Comparison of ENCODE assay signal across 25 mouse cellular contexts in genomic region chr7:136727628-136728402, GRCm38 (mm10).
DNase-seq lines count a peak whose midpoint lies in the region; ATAC-seq and TF ChIP-seq lines count a peak whose summit lies in the region.
"Had no signal": no experiment of that assay in that cellular context is flagged by ENCODE, and none has a peak within 500 bp of the region (broad histone marks: within the 10 kb centered on the region; RNA-seq: fewer than 3 reads in every experiment).

No protein-coding gene starts in this region.

- no peaks in the 10 kb centered on the region for H3K27me3 ChIP-seq in kidney, adult 2 months (replicated peaks; ENCODE audit: control insufficient read depth, insufficient read depth, low read length)
- H3K27me3 ChIP-seq in intestine, embryonic 15.5 days (replicated peaks) = no peaks in the 10 kb centered on the region
- no peaks in the 10 kb centered on the region for H3K27me3 ChIP-seq in stomach, postnatal 0 days (ENCODE audit: control insufficient read depth, insufficient read depth, low read length)
- H3K27me3 ChIP-seq: embryonic facial prominence, embryonic 12.5 days; embryonic facial prominence, embryonic 15.5 days; hindbrain, embryonic 12.5 days; hindbrain, embryonic 15.5 days; Patski had no signal

- H3K9me3 ChIP-seq in intestine, embryonic 15.5 days = no peaks in the 10 kb centered on the region
- no peaks in the 10 kb centered on the region for H3K9me3 ChIP-seq in stomach, postnatal 0 days (ENCODE audit: control insufficient read depth, low read length)
- H3K9me3 ChIP-seq: embryonic facial prominence, embryonic 12.5 days; embryonic facial prominence, embryonic 15.5 days; heart, embryonic 10.5 days; heart, embryonic 13.5 days; hindbrain, embryonic 12.5 days; hindbrain, embryonic 15.5 days had no signal

- 72% methylated on average over 1 of the region's 1 CpGs for WGBS in kidney, adult 2 months
- 56% methylated on average over 1 of the region's 1 CpGs for WGBS in intestine, embryonic 15.5 days
- whole genome bisulfite sequencing in large intestine, adult 2 months = 37% methylated on average over 1 of the region's 1 CpGs
- WGBS in stomach, postnatal 0 days = 72% methylated on average over 1 of the region's 1 CpGs

- intact Hi-C loops in left cerebral cortex, postnatal 14 days (cut with DNase I) = no loop called here

- TF ChIP-seq CTCF in kidney, adult 2 months (conservative IDR thresholded peaks at IDR 0.05; ENCODE audit: insufficient read depth, insufficient read length, low read depth, low read length) = no peak
- TF ChIP-seq CTCF in stomach, postnatal 0 days (IDR thresholded peaks at IDR 0.05; ENCODE audit: low read depth) = no peak

- no peak overlapping the region for H3K27ac ChIP-seq in kidney, adult 2 months (ENCODE audit: insufficient read depth, low read depth, low read length)
- peak overlapping the region; percentile 15; the same call in 1 of the 2 replicates for H3K27ac ChIP-seq in intestine, embryonic 15.5 days
- no peak overlapping the region for H3K27ac ChIP-seq in stomach, postnatal 0 days (replicated peaks)
- H3K27ac ChIP-seq: embryonic facial prominence, embryonic 12.5 days; embryonic facial prominence, embryonic 15.5 days; heart, adult 2 months; heart, embryonic 10.5 days; heart, embryonic 13.5 days; hindbrain, embryonic 12.5 days; hindbrain, embryonic 15.5 days had no signal

- TF ChIP-seq POLR2A in kidney, adult 2 months (IDR thresholded peaks at IDR 0.05; ENCODE audit: low read depth, low read length) = no peak

- H3K4me1 ChIP-seq in kidney, adult 2 months (ENCODE audit: control insufficient read depth, insufficient read depth, low read length) = no peaks in the 10 kb centered on the region
- H3K4me1 ChIP-seq in intestine, embryonic 15.5 days (replicated peaks) = no peaks in the 10 kb centered on the region
- H3K4me1 ChIP-seq in stomach, postnatal 0 days (replicated peaks; ENCODE audit: control insufficient read depth, insufficient read depth) = no peaks in the 10 kb centered on the region
- H3K4me1 ChIP-seq: embryonic facial prominence, embryonic 12.5 days; embryonic facial prominence, embryonic 15.5 days; heart, embryonic 10.5 days; heart, embryonic 13.5 days; hindbrain, embryonic 15.5 days had no signal

- H3K36me3 ChIP-seq in kidney, adult 2 months (ENCODE audit: control insufficient read depth, insufficient read depth, low read length) = no peaks in the 10 kb centered on the region
- H3K36me3 ChIP-seq in intestine, embryonic 15.5 days = no peaks in the 10 kb centered on the region
- no peaks in the 10 kb centered on the region for H3K36me3 ChIP-seq in stomach, postnatal 0 days (ENCODE audit: control insufficient read depth, insufficient read depth, low read length)
- H3K36me3 ChIP-seq: embryonic facial prominence, embryonic 12.5 days; embryonic facial prominence, embryonic 15.5 days; G1E; heart, embryonic 10.5 days; heart, embryonic 13.5 days; hindbrain, embryonic 12.5 days; hindbrain, embryonic 15.5 days had no signal

- TF ChIP-seq EP300 in stomach, postnatal 0 days (optimal IDR thresholded peaks at IDR 0.05) = no peak

- no peak overlapping the region for H3K4me3 ChIP-seq in kidney, adult 2 months (ENCODE audit: insufficient read depth, low read depth, low read length)
- H3K4me3 ChIP-seq in intestine, embryonic 15.5 days (replicated peaks) = no peak overlapping the region
- H3K4me3 ChIP-seq in stomach, postnatal 0 days (ENCODE audit: low read depth, low read length) = no peak overlapping the region
- H3K4me3 ChIP-seq: embryonic facial prominence, embryonic 12.5 days; embryonic facial prominence, embryonic 15.5 days; heart, adult 2 months; heart, embryonic 10.5 days; heart, embryonic 13.5 days; hindbrain, embryonic 12.5 days; hindbrain, embryonic 15.5 days had no signal

- no peak overlapping the region for H3K4me2 ChIP-seq in intestine, embryonic 15.5 days (replicated peaks)
- no peak overlapping the region for H3K4me2 ChIP-seq in stomach, postnatal 0 days (replicated peaks; ENCODE audit: low read depth)
- H3K4me2 ChIP-seq: embryonic facial prominence, embryonic 12.5 days; embryonic facial prominence, embryonic 15.5 days; heart, embryonic 13.5 days; hindbrain, embryonic 12.5 days; hindbrain, embryonic 15.5 days had no signal

- no peak overlapping the region for H3K9ac ChIP-seq in intestine, embryonic 15.5 days
- no peak overlapping the region for H3K9ac ChIP-seq in stomach, postnatal 0 days (ENCODE audit: low read length)
- H3K9ac ChIP-seq: embryonic facial prominence, embryonic 12.5 days; embryonic facial prominence, embryonic 15.5 days; heart, embryonic 13.5 days; hindbrain, embryonic 12.5 days; hindbrain, embryonic 15.5 days had no signal

- DNase-seq in kidney, adult 2 months = peak; percentile 8
- no peak for DNase-seq in kidney, postnatal 14 days
- peak; percentile 53 for DNase-seq in large intestine, adult 2 months (ENCODE audit: low read depth, low spot score)
- DNase-seq in stomach, postnatal 0 days (ENCODE audit: low spot score) = no peak
- no peak for DNase-seq in left cerebral cortex, postnatal 14 days (ENCODE audit: low spot score in 2 of 2)
- DNase-seq in spleen, adult 12 weeks (ENCODE audit: low spot score) = no peak
- DNase-seq: adrenal gland, postnatal 10 days; adrenal gland, postnatal 36 days; B cell, adult 2 months; cerebellum, adult 18-20 months; cerebellum, adult 9-11 months; cerebellum, postnatal 25 days; gastrocnemius, postnatal 25 days; heart, adult 2 months; heart, postnatal 14 days had no signal

- peak; percentile 96 for ATAC-seq in intestine, embryonic 15.5 days
- ATAC-seq in stomach, postnatal 0 days (ENCODE audit: low FRiP score, low TSS enrichment) = 0 out of 2 replicates have a peak, but pooled peaks have one; percentile 42
- ATAC-seq: forebrain, embryonic 14.5 days; Patski had no signal

Comparison
In these comparisons a context has a peak if more than half of its experiments do, and no peak if none do; other contexts are left out.
1. DNase-seq: peak in kidney, adult 2 months (single experiment) and large intestine, adult 2 months (single experiment); none in kidney, postnatal 14 days (single experiment), stomach, postnatal 0 days (single experiment), left cerebral cortex, postnatal 14 days (0 of 2) and spleen, adult 12 weeks (single experiment).